Mouse (Mus musculus): Measurements from ENCODE around the gene Nhsl1.

DNA sequence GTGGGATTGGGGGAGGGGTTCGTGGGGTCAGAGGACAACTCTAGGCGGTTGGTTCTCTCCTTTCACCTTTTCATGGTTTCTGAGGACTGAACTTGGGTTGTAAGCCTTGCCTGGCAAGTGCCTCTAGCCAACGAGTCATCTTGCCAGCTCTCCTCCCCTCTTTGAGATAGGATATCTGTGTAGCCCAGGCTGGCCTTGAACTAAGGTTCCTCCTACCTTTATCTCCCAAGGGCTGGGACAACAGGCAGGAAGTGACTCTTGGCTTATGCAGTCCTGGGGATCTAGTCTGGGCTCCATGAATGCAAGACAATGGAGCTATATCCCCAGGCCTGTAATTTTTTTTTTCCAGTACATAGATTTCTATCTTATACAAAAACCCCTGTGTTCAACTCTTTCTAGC, 135.4 kb downstream of the Nhsl1 start:
- no peak for TF ChIP-seq CTCF (IDR thresholded peaks at IDR 0.05; ENCODE audit: low read depth, low read length)
- TF ChIP-seq TAL1 (conservative IDR thresholded peaks at IDR 0.05; ENCODE audit: low read depth, low read length), result no peak
- no peak for TF ChIP-seq GATA1 (IDR thresholded peaks at IDR 0.05; ENCODE audit: borderline replicate concordance, low read length)
- no peak for TF ChIP-seq POLR2AphosphoS5 (IDR thresholded peaks at IDR 0.05; ENCODE audit: insufficient replicate concordance, low read depth, low read length)
- TF ChIP-seq GATA2 (IDR thresholded peaks at IDR 0.05; ENCODE audit: borderline replicate concordance, low read depth, low read length), result no peak
